Mouse (Mus musculus) embryonic stem cell, embryonic (primary cell): ENCODE measurements around the gene Mgat4c.
"Not testable (repeated sequence)": the region's sequence is repeated elsewhere in the genome, so short reads cannot be mapped to it uniquely, and the experiment has no call there.

Experiments
- CTCF ChIA-PET, 4 experiments: fragments of 300-600 bp in 2 of 4; fragments of 350-600 bp in 2 of 4; sonication (Branson Sonifier 250); formaldehyde crosslinking; loops; one replicate each; lab custom pipeline; 2022; ENCODE audit warnings: inconsistent platforms in 2 of 4; lab: Charles Lee
- POLR2A ChIA-PET, 4 experiments: fragments of 300-600 bp in 2 of 4; fragments of 350-600 bp in 2 of 4; sonication (Branson Sonifier 250); formaldehyde crosslinking; loops; one replicate each; lab custom pipeline; 2022; ENCODE audit warnings: antibody characterized with exemption in 4 of 4, inconsistent platforms in 1 of 4; lab: Charles Lee

The Mgat4c gene

DNA sequence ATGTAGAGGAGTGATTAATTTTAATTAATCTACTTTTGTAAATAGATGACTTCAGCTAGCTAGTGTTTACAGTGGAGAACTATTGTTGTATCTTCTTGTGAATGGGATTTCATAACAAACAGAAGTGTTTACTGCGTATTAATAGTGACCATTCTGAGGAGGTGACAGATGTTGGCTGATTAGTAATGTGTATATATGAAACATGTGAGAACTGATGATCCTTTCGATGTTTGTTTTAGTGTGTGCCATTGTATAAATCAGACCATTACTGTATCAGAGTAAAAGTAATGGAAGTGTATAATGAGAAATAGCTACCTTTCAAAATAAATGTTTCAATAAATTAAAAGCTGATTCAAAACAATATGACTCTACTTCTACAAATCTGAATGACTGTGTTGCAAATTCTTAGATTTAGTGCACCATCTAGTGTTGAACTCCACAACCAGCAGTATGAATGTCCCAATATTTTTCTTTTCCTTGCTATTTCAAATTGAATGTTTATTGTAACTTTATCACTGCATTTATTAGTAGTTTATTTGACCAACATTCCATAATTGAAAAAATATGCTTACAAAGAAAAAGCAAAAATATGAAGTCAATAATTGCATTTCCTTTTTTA is 736.5 kb downstream of the Mgat4c start:
- CTCF ChIA-PET: interaction anchor here in 1 of 4 experiments (0.6 kb wide), 1 partner anchor 104 kb away, joined by 6 read pairs; no protein-coding TSS in a partner anchor
- POLR2A ChIA-PET: no interaction called here

- CTCF ChIA-PET: interaction anchor here in 2 of 4 experiments (0.6 to 1.1 kb wide), 3 partner anchors 14 to 43 kb away, joined by 3 read pairs; no protein-coding TSS in a partner anchor
These were observed 753.8 kb downstream of the Mgat4c start for GRCm38 (mm10) chr10:102435048-102435447.

GRCm38 (mm10) chr10:102435467-102435866 is 754.2 kb downstream of the Mgat4c start:
- POLR2A ChIA-PET: not testable (repeated sequence)
- CTCF ChIA-PET: interaction anchor here in 1 of 4 experiments (0.6 kb wide), 1 partner anchor 43 kb away, joined by 3 read pairs; no protein-coding TSS in a partner anchor

More at GRCm38 (mm10) chr10:102435048-102435447, 753.8 kb downstream of the Mgat4c start:
- POLR2A ChIA-PET: not testable (repeated sequence)
